Mouse (Mus musculus) heart, adult 2 months (tissue): ENCODE results near the gene Oit3.

Source experiments
- CTCF ChIP-seq: fragments of 200-600 bp; IDR thresholded peaks from 2 replicates; pipeline ENCODE4 v1.8.1; 2022; ENCODE audit warnings: antibody characterized with exemption, mild to moderate bottlenecking, moderate library complexity
- EP300 ChIP-seq: fragments of 200-500 bp; IDR thresholded peaks from 2 replicates; pipeline ENCODE4 v1.6.1; 2011; ENCODE audit warnings: low read depth, low read length, control low read depth; ENCODE audit not compliant: insufficient read depth

GRCm38 (mm10) chr10:59484318-59484717, 42.7 kb upstream of the Oit3 start:
- no peak for TF ChIP-seq CTCF
- no peak for TF ChIP-seq EP300
